Mouse (Mus musculus) T-helper 17 cell (primary cell): ENCODE results near the gene Gm7030.
"Not testable (repeated sequence)": the region's sequence is repeated elsewhere in the genome, so short reads cannot be mapped to it uniquely, and the experiment has no call there.

Source experiments
- in situ Hi-C, 2 experiments: fragments of 300-600 bp; cut with MboI, MseI; formaldehyde crosslinking; loops; 1 replicate in 1 of 2; 2 replicates in 1 of 2; pipeline ENCODE4 v1.15.1; 2025; ENCODE audit warnings: high pct_unique_total_duplicates in 2 of 2

The Gm7030 gene

GRCm38 (mm10) chr17:36135421-36136231, 6.4 kb upstream of the Gm7030 start:
- in situ Hi-C loops = not testable (repeated sequence)

GRCm38 (mm10) chr17:36131516-36132265, 2.5 kb upstream of the Gm7030 start:
- in situ Hi-C loops = no loop called here

GRCm38 (mm10) chr17:36128525-36128924, 700 bp downstream of the Gm7030 start:
- in situ Hi-C loops = not testable (repeated sequence)

GRCm38 (mm10) chr17:36124111-36124510, 5.1 kb downstream of the Gm7030 start:
- in situ Hi-C loops = not testable (repeated sequence)

- in situ Hi-C loops = not testable (repeated sequence)
These were observed 7.7 kb downstream of the Gm7030 start, which contains the start of gene Gm19684 for GRCm38 (mm10) chr17:36121352-36122020. TSS of gene Gm19684 (plus strand) at chr17:36121678.

- in situ Hi-C loops = not testable (repeated sequence)
These were observed 8.4 kb downstream of the Gm7030 start for GRCm38 (mm10) chr17:36120839-36121238.

GRCm38 (mm10) chr17:36116545-36116944, 12.7 kb downstream of the Gm7030 start:
- in situ Hi-C loops = loop anchor here in 1 of 2 experiments (10.0 kb wide), 1 partner anchor 282 kb away; the partner anchor contains the start of gene Tubb5

- in situ Hi-C loops = loop anchor here (5.0 to 10.0 kb wide), 4 partner anchors 82 to 279 kb away; partner anchors contain the start of genes H2-T23 (in 2 of the 2) and Tubb5 (in 1 of the 2)
These were observed 15.1 kb downstream of the Gm7030 start for GRCm38 (mm10) chr17:36113979-36114593.

- in situ Hi-C loops = loop anchor here (5.0 to 10.0 kb wide), 4 partner anchors 79 to 277 kb away; partner anchors contain the start of genes H2-T23 (in 2 of the 2) and Tubb5 (in 1 of the 2)
These were observed 17.7 kb downstream of the Gm7030 start for GRCm38 (mm10) chr17:36111510-36111868.

- in situ Hi-C loops = loop anchor here (5.0 to 10.0 kb wide), 4 partner anchors 79 to 276 kb away; partner anchors contain the start of genes H2-T23 (in 2 of the 2) and Tubb5 (in 1 of the 2)
These were observed 18.4 kb downstream of the Gm7030 start for GRCm38 (mm10) chr17:36110641-36111509.

- in situ Hi-C loops = loop anchor here (5.0 to 10.0 kb wide), 4 partner anchors 78 to 275 kb away; partner anchors contain the start of genes H2-T23 (in 2 of the 2) and Tubb5 (in 1 of the 2)
These were observed 19.1 kb downstream of the Gm7030 start for GRCm38 (mm10) chr17:36110129-36110528.

- in situ Hi-C loops = not testable (repeated sequence)
These were observed 27.1 kb downstream of the Gm7030 start for GRCm38 (mm10) chr17:36102091-36102490.

GRCm38 (mm10) chr17:36099603-36100002, 29.6 kb downstream of the Gm7030 start:
- in situ Hi-C loops = not testable (repeated sequence)

GRCm38 (mm10) chr17:36093936-36094335, 35.3 kb downstream of the Gm7030 start:
- in situ Hi-C loops = loop anchor here in 1 of 2 experiments (5.0 kb wide), 1 partner anchor 83 kb away; no protein-coding TSS in a partner anchor

GRCm38 (mm10) chr17:36092520-36092919, 36.7 kb downstream of the Gm7030 start:
- in situ Hi-C loops = loop anchor here in 1 of 2 experiments (5.0 kb wide), 1 partner anchor 85 kb away; no protein-coding TSS in a partner anchor

- in situ Hi-C loops = loop anchor here in 1 of 2 experiments (5.0 kb wide), 1 partner anchor 85 kb away; no protein-coding TSS in a partner anchor
These were observed 37.3 kb downstream of the Gm7030 start for GRCm38 (mm10) chr17:36091933-36092332.

- in situ Hi-C loops = loop anchor here in 1 of 2 experiments (5.0 kb wide), 1 partner anchor 91 kb away; no protein-coding TSS in a partner anchor
These were observed 43.2 kb downstream of the Gm7030 start for GRCm38 (mm10) chr17:36085976-36086375.

- in situ Hi-C loops = loop anchor here in 1 of 2 experiments (5.0 kb wide), 2 partner anchors 87 to 113 kb away; no protein-coding TSS in a partner anchor
These were observed 45.3 kb downstream of the Gm7030 start for GRCm38 (mm10) chr17:36083870-36084451.
